Mouse (Mus musculus): ENCODE results near the gene Cbr2. TPM values are rescaled to one million over a fixed set of nuclear protein-coding genes. Genes with fewer than 3 reads are reported as not detected.
A peak's percentile ranks its signal among the peaks of the same experiment; 100 is the strongest.

Gene Cbr2
- polyA plus RNA-seq, 2 experiments = 0.20 TPM; not detected in 1

GRCm38 (mm10) chr11:120704486-120705325 lies 27.2 kb downstream of the Cbr2 start:
- DNase-seq (ENCODE audit: low read depth in 3 of 3, low spot score in 3 of 3) (no peak), ATAC-seq (ENCODE audit: insufficient read depth) (no peak)
- Histone ChIP-seq H3K9me3 (ENCODE audit: control insufficient read depth, low read length) (no peaks in the 10 kb centered on the region), H3K4me3 (ENCODE audit: insufficient read depth in 1 of 2, low read depth in 2 of 2, low read length in 2 of 2) (no peak overlapping the region), H3K27me3 (ENCODE audit: control insufficient read depth, insufficient read depth, low read length) (no peaks in the 10 kb centered on the region), H3K4me2 (ENCODE audit: low read depth) (no peak overlapping the region), H3K27ac (no peak overlapping the region), H3K36me3 (replicated peaks; ENCODE audit: control insufficient read depth, insufficient read depth, low read depth) (no peaks in the 10 kb centered on the region), H3K9ac (replicated peaks) (no peak overlapping the region), H3K4me1 (replicated peaks; ENCODE audit: control insufficient read depth in 2 of 2, insufficient read depth in 2 of 2, low read length in 1 of 2) (no peaks in the 10 kb centered on the region; a peak in 1 of 4 replicates)
- TF ChIP-seq EP300 (IDR thresholded peaks at IDR 0.05; ENCODE audit: low read depth) = no peak
- TF ChIP-seq CTCF (IDR thresholded peaks at IDR 0.05; ENCODE audit: low read depth) = no peak
- WGBS (ENCODE audit: insufficient replicate concordance) = 63% methylated on average over 8 of the region's 8 CpGs

- Histone ChIP-seq H3K9me3 (ENCODE audit: control insufficient read depth, low read length) (no peaks in the 10 kb centered on the region), H3K4me1 (replicated peaks; ENCODE audit: control insufficient read depth in 2 of 2, insufficient read depth in 2 of 2, low read length in 1 of 2) (no peaks in the 10 kb centered on the region; a peak in 1 of 4 replicates), H3K9ac (replicated peaks) (no peak overlapping the region), H3K4me2 (ENCODE audit: low read depth) (no peak overlapping the region), H3K27ac (no peak overlapping the region), H3K36me3 (replicated peaks; ENCODE audit: control insufficient read depth, insufficient read depth, low read depth) (no peaks in the 10 kb centered on the region), H3K27me3 (ENCODE audit: control insufficient read depth, insufficient read depth, low read length) (no peaks in the 10 kb centered on the region), H3K4me3 (ENCODE audit: insufficient read depth in 1 of 2, low read depth in 2 of 2, low read length in 2 of 2) (no peak overlapping the region)
- 75% methylated on average over 15 of the region's 15 CpGs for WGBS (ENCODE audit: insufficient replicate concordance)
- DNase-seq (ENCODE audit: low read depth in 3 of 3, low spot score in 3 of 3) (no peak), ATAC-seq (ENCODE audit: insufficient read depth) (no peak)
- no peak for TF ChIP-seq EP300 (IDR thresholded peaks at IDR 0.05; ENCODE audit: low read depth)
- TF ChIP-seq CTCF (IDR thresholded peaks at IDR 0.05; ENCODE audit: low read depth) = 0 out of 2 replicates have a peak, but pooled peaks have one; percentile 2
These were observed 28.0 kb downstream of the Cbr2 start for GRCm38 (mm10) chr11:120703696-120704454.

GRCm38 (mm10) chr11:120697741-120698140 lies 34.2 kb downstream of the Cbr2 start:
- DNase-seq (ENCODE audit: low read depth in 3 of 3, low spot score in 3 of 3) = no peak
- Histone ChIP-seq H3K4me3 (ENCODE audit: insufficient read depth in 1 of 2, low read depth in 2 of 2, low read length in 2 of 2) (no peak overlapping the region), H3K4me2 (ENCODE audit: low read depth) (no peak overlapping the region), H3K9ac (replicated peaks) (no peak overlapping the region), H3K9me3 (ENCODE audit: control insufficient read depth, low read length) (no peaks in the 10 kb centered on the region), H3K27ac (no peak overlapping the region), H3K4me1 (replicated peaks; ENCODE audit: control insufficient read depth in 2 of 2, insufficient read depth in 2 of 2, low read length in 1 of 2) (no peaks in the 10 kb centered on the region), H3K36me3 (replicated peaks; ENCODE audit: control insufficient read depth, insufficient read depth, low read depth) (no peaks in the 10 kb centered on the region), H3K27me3 (ENCODE audit: control insufficient read depth, insufficient read depth, low read length) (no peaks in the 10 kb centered on the region)
- TF ChIP-seq CTCF (IDR thresholded peaks at IDR 0.05; ENCODE audit: low read depth) (no peak), EP300 (IDR thresholded peaks at IDR 0.05; ENCODE audit: low read depth) (no peak)
- ATAC-seq (ENCODE audit: insufficient read depth) = no peak
- WGBS (ENCODE audit: insufficient replicate concordance) = 67% methylated on average over 10 of the region's 10 CpGs

- Histone ChIP-seq H3K9me3 (ENCODE audit: control insufficient read depth, low read length) (no peaks in the 10 kb centered on the region), H3K36me3 (replicated peaks; ENCODE audit: control insufficient read depth, insufficient read depth, low read depth) (no peaks in the 10 kb centered on the region), H3K4me1 (replicated peaks; ENCODE audit: control insufficient read depth in 2 of 2, insufficient read depth in 2 of 2, low read length in 1 of 2) (no peaks in the 10 kb centered on the region), H3K4me2 (ENCODE audit: low read depth) (no peak overlapping the region), H3K4me3 (ENCODE audit: insufficient read depth in 1 of 2, low read depth in 2 of 2, low read length in 2 of 2) (no peak overlapping the region), H3K27ac (no peak overlapping the region), H3K27me3 (ENCODE audit: control insufficient read depth, insufficient read depth, low read length) (no peaks in the 10 kb centered on the region), H3K9ac (replicated peaks) (no peak overlapping the region)
- no peak for DNase-seq (ENCODE audit: low read depth in 3 of 3, low spot score in 3 of 3)
- WGBS (ENCODE audit: insufficient replicate concordance) = 82% methylated on average over 6 of the region's 6 CpGs
- TF ChIP-seq EP300 (IDR thresholded peaks at IDR 0.05; ENCODE audit: low read depth) (no peak), CTCF (IDR thresholded peaks at IDR 0.05; ENCODE audit: low read depth) (peak; percentile 58)
- ATAC-seq (ENCODE audit: insufficient read depth) = no peak
These were observed 35.3 kb downstream of the Cbr2 start for GRCm38 (mm10) chr11:120696568-120696967.

GRCm38 (mm10) chr11:120695641-120696040 lies 36.3 kb downstream of the Cbr2 start:
- Histone ChIP-seq H3K27ac (no peak overlapping the region), H3K9me3 (ENCODE audit: control insufficient read depth, low read length) (no peaks in the 10 kb centered on the region), H3K4me2 (ENCODE audit: low read depth) (no peak overlapping the region), H3K36me3 (replicated peaks; ENCODE audit: control insufficient read depth, insufficient read depth, low read depth) (no peaks in the 10 kb centered on the region), H3K9ac (replicated peaks) (no peak overlapping the region), H3K4me1 (replicated peaks; ENCODE audit: control insufficient read depth in 2 of 2, insufficient read depth in 2 of 2, low read length in 1 of 2) (no peaks in the 10 kb centered on the region), H3K4me3 (ENCODE audit: insufficient read depth in 1 of 2, low read depth in 2 of 2, low read length in 2 of 2) (no peak overlapping the region), H3K27me3 (ENCODE audit: control insufficient read depth, insufficient read depth, low read length) (no peaks in the 10 kb centered on the region)
- DNase-seq (ENCODE audit: low read depth in 3 of 3, low spot score in 3 of 3) = no peak
- TF ChIP-seq EP300 (IDR thresholded peaks at IDR 0.05; ENCODE audit: low read depth) (no peak), CTCF (IDR thresholded peaks at IDR 0.05; ENCODE audit: low read depth) (no peak)
- ATAC-seq (ENCODE audit: insufficient read depth) = no peak
- WGBS (ENCODE audit: insufficient replicate concordance) = 78% methylated on average over 12 of the region's 12 CpGs
